Mouse (Mus musculus) liver, postnatal 0 days (tissue): ENCODE measurements at regions not wholly inside any gene's neighbourhood (a gene's known extent, or its start where the extent isn't known, plus 50 kb on each side); places are given as distances from the start of the nearest gene placed in this dataset.

Source experiments
- ATAC-seq: fragments of 200-750 bp; cut with Nextera tagmentation; 2 replicates; pipeline ENCODE4 v1.8.0; 2017; ENCODE audit warnings: mild to moderate bottlenecking, moderate library complexity
- DNase-seq: peaks from one replicate; pipeline ENCODE4 v3.0.0-alpha.2; 2016
- H3K27ac ChIP-seq: fragments of 300-500 bp; sonication (generic); 2 replicates; pipeline ENCODE4 v1.5.1; 2014; ENCODE audit warnings: antibody characterized with exemption, moderate library complexity, mild to moderate bottlenecking, low read depth
- H3K27me3 ChIP-seq: fragments of 300-500 bp; sonication (generic); 2 replicates; pipeline ENCODE4 v1.6.1; 2014; ENCODE audit warnings: low read length, control low read depth, mixed read lengths; ENCODE audit not compliant: insufficient read depth
- H3K36me3 ChIP-seq: fragments of 300-500 bp; sonication (generic); replicated peaks from 2 replicates; pipeline ENCODE4 v1.6.1; 2014; ENCODE audit warnings: mild to moderate bottlenecking, control low read depth, low read length, moderate library complexity, mixed read lengths; ENCODE audit not compliant: insufficient read depth
- H3K4me1 ChIP-seq: fragments of 300-500 bp; sonication (generic); 2 replicates; pipeline ENCODE4 v1.6.1; 2014; ENCODE audit warnings: antibody characterized with exemption, mild to moderate bottlenecking, control low read depth; ENCODE audit not compliant: insufficient read depth
- H3K4me2 ChIP-seq: fragments of 300-500 bp; sonication (generic); 2 replicates; pipeline ENCODE4 v1.6.1; 2014; ENCODE audit warnings: low read depth, mild to moderate bottlenecking, low read length, moderate library complexity, mixed read lengths
- H3K4me3 ChIP-seq: fragments of 300-500 bp; sonication (generic); 2 replicates; pipeline ENCODE4 v1.5.1; 2014; ENCODE audit warnings: low read depth, low read length
- H3K9ac ChIP-seq: fragments of 300-500 bp; sonication (generic); replicated peaks from 2 replicates; pipeline ENCODE4 v1.6.1; 2014; ENCODE audit warnings: mild to moderate bottlenecking, moderate library complexity
- H3K9me3 ChIP-seq: fragments of 300-500 bp; sonication (generic); 2 replicates; pipeline ENCODE4 v1.6.1; 2016; ENCODE audit warnings: mild to moderate bottlenecking, control low read depth, low read length, mixed read lengths
- CTCF ChIP-seq: sonication (generic); IDR thresholded peaks from 2 replicates; pipeline ENCODE4 v1.5.1; 2016; ENCODE audit warnings: antibody characterized with exemption, low read depth
- EP300 ChIP-seq: IDR thresholded peaks from 2 replicates; pipeline ENCODE4 v1.6.1; 2016; ENCODE audit warnings: antibody characterized with exemption, low read depth, mild to moderate bottlenecking
- WGBS: fragments of 180-500 bp; shearing (Covaris S2); extraction: QIAGEN DNeasy Blood & Tissue Kit; methylation state at CpG from one replicate; pipeline ENCODE4 v1.1.7; 2014; ENCODE audit not compliant: insufficient replicate concordance; 5-methylcytosine and 5-hydroxymethylcytosine counted together

DNA sequence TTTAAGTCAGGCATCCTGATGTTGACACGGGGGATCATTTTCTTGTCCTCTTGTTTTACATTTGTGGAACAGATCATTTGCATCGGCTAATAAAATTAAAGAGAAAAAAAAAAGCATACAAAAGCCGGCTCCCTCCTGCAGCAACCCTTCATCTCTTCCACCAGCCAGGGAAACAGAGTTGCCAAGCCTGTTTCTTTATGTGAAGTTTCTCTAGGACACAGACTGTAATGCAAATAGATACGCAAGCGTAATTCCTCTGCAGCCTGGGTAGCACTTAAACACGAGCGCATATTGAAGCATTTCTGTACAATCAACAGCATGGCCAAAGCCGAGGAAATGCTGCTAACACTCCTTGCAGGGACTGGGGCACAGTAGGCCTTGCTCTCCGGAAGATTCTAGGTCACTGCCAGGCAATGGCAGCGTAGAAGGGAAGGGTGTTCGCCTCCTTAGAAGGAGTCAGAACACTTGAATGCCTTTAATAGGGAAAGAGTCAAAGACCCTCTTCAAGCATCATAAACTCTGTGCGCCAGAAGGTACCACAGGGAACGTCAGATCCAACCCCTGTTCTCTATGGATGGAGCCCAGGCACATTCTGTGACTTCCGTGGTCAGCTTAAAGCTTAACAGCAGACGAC, 425.3 kb upstream of the Smim15 start:
- no peak for TF ChIP-seq EP300
- no peak for TF ChIP-seq CTCF
- no peak overlapping the region for H3K4me3 ChIP-seq
- 54% methylated on average over 15 of the region's 15 CpGs for WGBS
- H3K27ac ChIP-seq = no peak overlapping the region
- H3K9me3 ChIP-seq = no peaks in the 10 kb centered on the region
- H3K4me2 ChIP-seq = peak overlapping the region; percentile 46; the same call in 1 of the 2 replicates
- DNase-seq (no peak), ATAC-seq (peak; percentile 35)
- peaks cover 8% of the 10 kb centered on the region; the same call in 1 of the 2 replicates for H3K4me1 ChIP-seq
- H3K36me3 ChIP-seq = no peaks in the 10 kb centered on the region
- no peak overlapping the region for H3K9ac ChIP-seq
- no peaks in the 10 kb centered on the region for H3K27me3 ChIP-seq

DNA sequence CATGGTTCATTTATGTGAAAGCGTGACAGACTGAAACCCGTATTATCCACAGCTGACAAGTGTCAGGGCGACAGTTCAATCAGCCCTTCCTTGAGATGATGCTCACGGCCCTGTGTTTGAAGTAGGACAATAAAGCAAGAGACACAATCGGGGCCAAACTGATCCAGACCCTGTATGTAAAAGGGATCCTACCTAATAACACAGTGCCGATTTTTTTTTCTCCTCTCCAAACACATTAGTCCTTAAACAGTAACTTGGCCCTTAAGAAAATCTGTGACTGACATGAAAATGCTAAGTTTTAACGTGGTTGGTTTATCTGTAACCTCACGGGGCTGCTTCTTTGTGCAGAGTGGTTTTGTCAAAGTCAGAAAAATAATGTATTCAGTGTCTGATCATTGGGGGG, 425.9 kb upstream of the Smim15 start:
- Histone ChIP-seq H3K4me1 (peaks cover 8% of the 10 kb centered on the region; the same call in 1 of the 2 replicates), H3K9ac (no peak overlapping the region), H3K27me3 (no peaks in the 10 kb centered on the region), H3K36me3 (no peaks in the 10 kb centered on the region), H3K9me3 (no peaks in the 10 kb centered on the region), H3K4me3 (no peak overlapping the region), H3K4me2 (no peak overlapping the region), H3K27ac (no peak overlapping the region)
- TF ChIP-seq EP300 = no peak
- TF ChIP-seq CTCF = no peak
- no peak for DNase-seq
- 68% methylated on average over 8 of the region's 8 CpGs for WGBS
- no peak for ATAC-seq

DNA sequence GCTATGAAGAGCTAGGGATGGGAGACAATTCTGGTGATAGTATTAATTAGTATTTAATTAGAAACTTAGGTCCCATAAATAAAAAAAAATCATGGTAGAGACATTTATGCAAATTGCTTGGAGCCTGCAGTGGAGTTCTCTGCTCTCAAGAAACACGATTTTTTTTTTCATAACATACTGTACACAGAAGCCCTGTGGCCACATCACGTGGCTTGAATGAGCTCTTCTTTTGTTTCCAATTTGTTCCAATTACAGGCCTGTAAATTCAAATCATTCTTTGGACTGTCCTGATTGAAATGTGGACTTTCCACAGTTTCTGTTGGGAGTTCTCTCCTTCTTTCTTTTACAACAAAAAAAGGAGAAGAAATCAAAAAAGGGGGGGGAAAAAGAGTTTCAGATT, 426.7 kb upstream of the Smim15 start:
- H3K9ac ChIP-seq = no peak overlapping the region
- WGBS = 69% methylated on average over 2 of the region's 2 CpGs

DNA sequence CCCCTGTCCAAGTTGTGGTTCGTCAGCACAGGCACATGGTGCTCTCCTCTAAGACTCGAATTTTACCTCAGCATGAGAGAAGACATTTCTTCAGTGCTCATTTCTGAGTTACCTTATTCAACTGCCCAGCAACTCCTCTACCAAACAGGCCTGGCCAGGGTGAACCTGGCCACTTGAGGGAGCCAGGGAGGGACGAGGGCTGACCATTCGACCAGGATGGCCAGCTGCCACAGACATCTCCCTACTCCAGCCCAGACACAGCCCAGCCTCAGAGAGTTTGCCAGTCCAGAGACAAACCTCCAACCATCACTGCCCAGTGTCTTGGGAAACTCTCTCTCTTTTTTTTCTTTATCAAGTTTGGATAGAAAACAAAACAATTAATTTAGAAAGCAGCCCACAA, 427.5 kb upstream of the Smim15 start:
- no peak for DNase-seq
- no peaks in the 10 kb centered on the region for H3K9me3 ChIP-seq
- no peak overlapping the region for H3K4me3 ChIP-seq
- H3K27ac ChIP-seq = no peak overlapping the region
- WGBS = 53% methylated on average over 4 of the region's 4 CpGs
- TF ChIP-seq EP300 (no peak), CTCF (peak; percentile 27)
- no peak overlapping the region for H3K4me2 ChIP-seq
- no peak overlapping the region for H3K9ac ChIP-seq
- H3K36me3 ChIP-seq = no peaks in the 10 kb centered on the region
- no peaks in the 10 kb centered on the region for H3K27me3 ChIP-seq
- no peak for ATAC-seq
- H3K4me1 ChIP-seq = peaks cover 8% of the 10 kb centered on the region; the same call in 1 of the 2 replicates

More for the DNA sequence above, 426.7 kb upstream of the Smim15 start:
- Histone ChIP-seq H3K27ac (no peak overlapping the region), H3K4me3 (no peak overlapping the region), H3K4me2 (no peak overlapping the region), H3K36me3 (no peaks in the 10 kb centered on the region), H3K4me1 (peaks cover 8% of the 10 kb centered on the region; the same call in 1 of the 2 replicates), H3K27me3 (no peaks in the 10 kb centered on the region), H3K9me3 (no peaks in the 10 kb centered on the region)
- TF ChIP-seq CTCF = no peak
- ATAC-seq = no peak
- DNase-seq = no peak

DNA sequence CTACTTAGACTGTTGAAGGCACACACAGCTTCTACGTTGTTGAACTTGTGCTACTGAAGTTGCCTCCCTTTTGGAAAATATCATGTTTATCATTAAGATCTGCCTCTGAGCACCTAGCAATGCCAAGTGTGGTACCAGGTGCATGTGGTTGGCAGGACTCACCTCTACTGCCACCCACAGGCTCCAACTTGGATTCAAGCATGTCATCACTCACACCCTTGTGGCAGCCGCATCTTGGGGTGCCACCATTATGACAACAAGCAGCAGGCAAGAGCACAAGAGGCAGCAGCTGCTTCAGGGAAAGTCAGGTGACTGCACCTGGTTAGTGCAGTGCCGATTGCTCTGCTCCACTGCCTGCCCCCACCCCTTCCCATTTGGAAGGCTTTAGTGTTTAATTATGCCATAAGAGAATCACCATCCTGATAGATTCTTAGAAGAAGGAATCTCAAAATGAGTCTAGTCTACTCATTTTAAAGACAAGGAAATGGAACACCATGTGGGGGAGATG, 435.2 kb upstream of the Smim15 start:
- no peak overlapping the region for H3K4me3 ChIP-seq

DNA sequence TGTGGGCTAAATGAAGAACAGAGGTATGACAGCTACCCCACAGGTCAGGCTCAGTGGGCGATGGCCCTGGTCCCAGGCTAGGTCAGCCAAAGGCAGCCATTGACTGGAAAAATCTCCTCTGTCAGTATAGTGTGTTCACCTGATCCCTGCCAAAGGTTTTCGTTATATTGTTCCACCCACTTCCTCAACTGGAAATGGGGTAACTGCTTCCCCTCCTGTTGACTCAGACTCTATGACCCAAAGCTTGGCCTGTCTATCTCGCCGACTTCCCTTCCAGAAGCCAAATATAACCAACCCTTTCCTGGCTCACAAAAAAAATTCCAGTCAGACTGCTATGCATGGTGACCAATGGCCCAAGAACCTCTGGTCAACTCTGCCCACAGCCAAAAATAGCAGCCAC, 437.0 kb upstream of the Smim15 start:
- no peak for DNase-seq
- Histone ChIP-seq H3K4me1 (0 out of 2 replicates have a peak, but pooled peaks cover 3% of the 10 kb centered on the region), H3K27ac (no peak overlapping the region), H3K4me2 (no peak overlapping the region), H3K36me3 (no peaks in the 10 kb centered on the region), H3K9me3 (no peaks in the 10 kb centered on the region), H3K9ac (no peak overlapping the region), H3K27me3 (no peaks in the 10 kb centered on the region), H3K4me3 (no peak overlapping the region)
- 37% methylated on average over 4 of the region's 4 CpGs for WGBS
- peak; percentile 60 for ATAC-seq
- peak; percentile 63 for TF ChIP-seq EP300
- no peak for TF ChIP-seq CTCF

More for the DNA sequence above, 435.2 kb upstream of the Smim15 start:
- Histone ChIP-seq H3K4me1 (0 out of 2 replicates have a peak, but pooled peaks cover 3% of the 10 kb centered on the region), H3K27ac (no peak overlapping the region), H3K27me3 (no peaks in the 10 kb centered on the region), H3K36me3 (no peaks in the 10 kb centered on the region), H3K9ac (no peak overlapping the region), H3K4me2 (no peak overlapping the region), H3K9me3 (no peaks in the 10 kb centered on the region)
- 73% methylated on average over 3 of the region's 3 CpGs for WGBS
- no peak for ATAC-seq
- no peak for TF ChIP-seq EP300
- no peak for TF ChIP-seq CTCF
- no peak for DNase-seq
